Mouse (Mus musculus) cerebellum, adult 2 months (tissue): ENCODE results near the gene Aagab.

Experiments used
- CTCF ChIP-seq: fragments of 200-500 bp; IDR thresholded peaks from 2 replicates; pipeline ENCODE4 v1.5.1; 2011; ENCODE audit warnings: low read depth, mild to moderate bottlenecking, control low read depth, low read length, moderate library complexity, borderline replicate concordance; ENCODE audit not compliant: insufficient read depth
- POLR2A ChIP-seq: fragments of 200-500 bp; IDR thresholded peaks from 2 replicates; pipeline ENCODE4 v1.6.1; 2011; ENCODE audit warnings: low read length, control low read depth, borderline replicate concordance; ENCODE audit not compliant: insufficient read depth

GRCm38 (mm10) chr9:63595032-63595431 lies 7.4 kb upstream of the Aagab start:
- no peak for TF ChIP-seq POLR2A
- TF ChIP-seq CTCF: no peak
